Mouse (Mus musculus) ovary, postnatal 36 days (tissue): ENCODE results near the gene Mpig6b.

ENCODE experiments used
- DNase-seq: peaks from one replicate; pipeline ENCODE4 v3.0.0; 2022; ENCODE audit warnings: low spot score, mixed read lengths

Gene Mpig6b

GRCm38 (mm10) chr17:35016791-35017705 is 48.9 kb downstream of the Mpig6b start:
- no peak for DNase-seq

GRCm38 (mm10) chr17:35016376-35016775 is 49.6 kb downstream of the Mpig6b start, which contains the start of gene Vwa7:
Vwa7 (plus strand) TSS chr17:35016579.
- DNase-seq: no peak

- DNase-seq: no peak
Measured at GRCm38 (mm10) chr17:35015296-35015695, 50.7 kb downstream of the Mpig6b start.

GRCm38 (mm10) chr17:35013221-35013620 is 52.8 kb downstream of the Mpig6b start:
- DNase-seq: no peak
